Mouse (Mus musculus): Measurements from ENCODE around the gene Olfr642. TPM values are rescaled to one million over a fixed set of nuclear protein-coding genes. Genes with fewer than 3 reads are reported as not detected.

Olfr642 gene
- not detected in 2 replicates for polyA plus RNA-seq (2014; fragmentation: Nextera tagmentation; extraction: Ambion mirVana)

GRCm38 (mm10) chr7:104052566-104052965 lies at the start of gene Olfr642:
Gene Olfr642, minus strand, starts transcription at chr7:104052666.
- no peak within 1 kb of the TSS for H3K27ac ChIP-seq (replicated peaks in 1 of 2; ENCODE audit: control insufficient read depth in 1 of 2, insufficient read depth in 1 of 2, low read depth in 2 of 2, low read length in 2 of 2)
- H3K4me1 ChIP-seq (ENCODE audit: control insufficient read depth in 2 of 2, insufficient read depth in 2 of 2, low read length in 2 of 2), result no peaks in the 10 kb centered on the region
- H3K4me2 ChIP-seq (ENCODE audit: low read length), result no peak within 1 kb of the TSS
- no peak within 1 kb of the TSS for H3K4me3 ChIP-seq (ENCODE audit: control insufficient read depth in 1 of 2, insufficient read depth in 1 of 2, low read depth in 1 of 2, low read length in 2 of 2)
- no peak for ATAC-seq (ENCODE audit: insufficient number of reproducible peaks, insufficient read depth, low FRiP score, low read depth)
- WGBS, result 59% methylated on average over 1 of the region's 1 CpGs
- H3K27me3 ChIP-seq (ENCODE audit: control insufficient read depth, insufficient read depth, low read length), result no peaks in the 10 kb centered on the region
- no peaks in the 10 kb centered on the region for H3K36me3 ChIP-seq (ENCODE audit: control insufficient read depth, insufficient read depth, low read length)
- no peak within 1 kb of the TSS for H3K9ac ChIP-seq (ENCODE audit: low read length)
- no peaks in the 10 kb centered on the region for H3K9me3 ChIP-seq (ENCODE audit: control insufficient read depth, low read length)

DNA sequence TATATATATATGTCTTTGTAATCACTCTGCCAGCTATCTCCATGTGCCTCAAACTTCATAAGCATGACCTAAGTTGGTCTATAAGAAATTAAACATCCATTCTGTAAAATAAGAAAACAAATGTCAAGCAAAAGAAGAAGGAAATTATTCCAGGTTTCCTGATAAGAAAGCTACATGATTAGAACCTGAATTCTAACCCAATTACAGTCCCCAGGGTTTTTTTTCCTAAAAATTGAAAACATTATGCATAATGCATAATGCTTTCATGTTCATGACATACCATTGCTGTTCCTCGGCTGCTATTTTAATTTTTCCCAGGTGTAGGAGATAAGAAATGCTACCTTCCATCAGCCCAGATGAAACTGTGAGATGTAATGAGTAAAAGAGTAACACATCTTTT lies 32.9 kb upstream of the Olfr642 start, which contains the start of gene Olfr645:
Olfr645 (minus strand) TSS at position 101 of the 400 bp plus-strand sequence.
- Histone ChIP-seq H3K36me3 (ENCODE audit: control insufficient read depth, insufficient read depth, low read length) (no peaks in the 10 kb centered on the region), H3K27ac (replicated peaks in 1 of 2; ENCODE audit: control insufficient read depth in 1 of 2, insufficient read depth in 1 of 2, low read depth in 2 of 2, low read length in 2 of 2) (no peak within 1 kb of the TSS), H3K4me2 (ENCODE audit: low read length) (no peak within 1 kb of the TSS), H3K9ac (ENCODE audit: low read length) (no peak within 1 kb of the TSS), H3K4me1 (ENCODE audit: control insufficient read depth in 2 of 2, insufficient read depth in 2 of 2, low read length in 2 of 2) (no peaks in the 10 kb centered on the region), H3K9me3 (ENCODE audit: control insufficient read depth, low read length) (0 out of 2 replicates have a peak, but pooled peaks cover 3% of the 10 kb centered on the region), H3K27me3 (ENCODE audit: control insufficient read depth, insufficient read depth, low read length) (no peaks in the 10 kb centered on the region), H3K4me3 (ENCODE audit: control insufficient read depth in 1 of 2, insufficient read depth in 1 of 2, low read depth in 1 of 2, low read length in 2 of 2) (no peak within 1 kb of the TSS)
- no peak for ATAC-seq (ENCODE audit: insufficient number of reproducible peaks, insufficient read depth, low FRiP score, low read depth)
- 57% methylated on average over 1 of the region's 1 CpGs for WGBS

- no peak within 1 kb of the TSS for H3K27ac ChIP-seq (replicated peaks in 1 of 2; ENCODE audit: control insufficient read depth in 1 of 2, insufficient read depth in 1 of 2, low read depth in 2 of 2, low read length in 2 of 2)
Measured at GRCm38 (mm10) chr7:104071769-104072168, 19.3 kb upstream of the Olfr642 start, which contains the start of gene Olfr644. Gene Olfr644, minus strand, starts transcription at chr7:104071869.

GRCm38 (mm10) chr7:104061345-104061744 lies 8.9 kb upstream of the Olfr642 start, which contains the start of gene 4930516K23Rik:
Gene 4930516K23Rik, minus strand, starts transcription at chr7:104061445.
- no peaks in the 10 kb centered on the region for H3K27me3 ChIP-seq (ENCODE audit: control insufficient read depth, insufficient read depth, low read length)
- H3K9me3 ChIP-seq (ENCODE audit: control insufficient read depth, low read length), result no peaks in the 10 kb centered on the region
- H3K9ac ChIP-seq (ENCODE audit: low read length), result no peak within 1 kb of the TSS
- no peak within 1 kb of the TSS for H3K4me2 ChIP-seq (ENCODE audit: low read length)
- H3K4me1 ChIP-seq (ENCODE audit: control insufficient read depth in 2 of 2, insufficient read depth in 2 of 2, low read length in 2 of 2), result no peaks in the 10 kb centered on the region
- WGBS, result 42% methylated on average over 2 of the region's 2 CpGs
- no peak within 1 kb of the TSS for H3K4me3 ChIP-seq (ENCODE audit: control insufficient read depth in 1 of 2, insufficient read depth in 1 of 2, low read depth in 1 of 2, low read length in 2 of 2)
- no peak within 1 kb of the TSS for H3K27ac ChIP-seq (replicated peaks in 1 of 2; ENCODE audit: control insufficient read depth in 1 of 2, insufficient read depth in 1 of 2, low read depth in 2 of 2, low read length in 2 of 2)
- ATAC-seq (ENCODE audit: insufficient number of reproducible peaks, insufficient read depth, low FRiP score, low read depth), result no peak
- no peaks in the 10 kb centered on the region for H3K36me3 ChIP-seq (ENCODE audit: control insufficient read depth, insufficient read depth, low read length)

More at GRCm38 (mm10) chr7:104071769-104072168, 19.3 kb upstream of the Olfr642 start, which contains the start of gene Olfr644:
- WGBS, result 55% methylated on average over 2 of the region's 2 CpGs
- H3K4me2 ChIP-seq (ENCODE audit: low read length), result no peak within 1 kb of the TSS
- ATAC-seq (ENCODE audit: insufficient number of reproducible peaks, insufficient read depth, low FRiP score, low read depth), result no peak
- no peaks in the 10 kb centered on the region for H3K36me3 ChIP-seq (ENCODE audit: control insufficient read depth, insufficient read depth, low read length)
- no peak within 1 kb of the TSS for H3K9ac ChIP-seq (ENCODE audit: low read length)
- H3K27me3 ChIP-seq (ENCODE audit: control insufficient read depth, insufficient read depth, low read length), result no peaks in the 10 kb centered on the region
- H3K4me1 ChIP-seq (ENCODE audit: control insufficient read depth in 2 of 2, insufficient read depth in 2 of 2, low read length in 2 of 2), result no peaks in the 10 kb centered on the region
- no peak within 1 kb of the TSS for H3K4me3 ChIP-seq (ENCODE audit: control insufficient read depth in 1 of 2, insufficient read depth in 1 of 2, low read depth in 1 of 2, low read length in 2 of 2)
- no peaks in the 10 kb centered on the region for H3K9me3 ChIP-seq (ENCODE audit: control insufficient read depth, low read length)

DNA sequence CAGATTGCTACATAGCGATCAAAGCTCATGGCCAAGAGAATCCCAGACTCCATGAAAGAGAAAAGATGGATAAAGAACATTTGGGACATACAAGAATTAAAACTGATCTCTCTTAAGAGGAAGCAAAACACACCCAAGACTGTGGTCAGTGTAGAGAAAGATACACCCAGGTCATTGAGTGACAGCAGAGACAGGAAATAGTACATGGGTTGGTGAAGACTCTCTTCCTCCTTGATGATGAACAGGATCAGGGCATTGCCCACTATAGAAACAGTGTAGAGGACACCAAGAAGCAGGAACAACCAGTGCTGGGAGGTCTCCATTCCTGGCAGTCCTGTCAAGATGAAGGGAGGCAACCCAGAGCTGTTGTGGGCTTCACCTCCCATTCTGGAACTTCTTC lies 6.7 kb upstream of the Olfr642 start:
- Histone ChIP-seq H3K4me3 (ENCODE audit: control insufficient read depth in 1 of 2, insufficient read depth in 1 of 2, low read depth in 1 of 2, low read length in 2 of 2) (no peak overlapping the region), H3K36me3 (ENCODE audit: control insufficient read depth, insufficient read depth, low read length) (no peaks in the 10 kb centered on the region), H3K4me1 (ENCODE audit: control insufficient read depth in 2 of 2, insufficient read depth in 2 of 2, low read length in 2 of 2) (no peaks in the 10 kb centered on the region), H3K9me3 (ENCODE audit: control insufficient read depth, low read length) (no peaks in the 10 kb centered on the region), H3K27me3 (ENCODE audit: control insufficient read depth, insufficient read depth, low read length) (no peaks in the 10 kb centered on the region), H3K9ac (ENCODE audit: low read length) (no peak overlapping the region), H3K4me2 (ENCODE audit: low read length) (no peak overlapping the region), H3K27ac (replicated peaks in 1 of 2; ENCODE audit: control insufficient read depth in 1 of 2, insufficient read depth in 1 of 2, low read depth in 2 of 2, low read length in 2 of 2) (no peak overlapping the region)
- WGBS, result 73% methylated on average over 1 of the region's 1 CpGs
- no peak for ATAC-seq (ENCODE audit: insufficient number of reproducible peaks, insufficient read depth, low FRiP score, low read depth)

DNA sequence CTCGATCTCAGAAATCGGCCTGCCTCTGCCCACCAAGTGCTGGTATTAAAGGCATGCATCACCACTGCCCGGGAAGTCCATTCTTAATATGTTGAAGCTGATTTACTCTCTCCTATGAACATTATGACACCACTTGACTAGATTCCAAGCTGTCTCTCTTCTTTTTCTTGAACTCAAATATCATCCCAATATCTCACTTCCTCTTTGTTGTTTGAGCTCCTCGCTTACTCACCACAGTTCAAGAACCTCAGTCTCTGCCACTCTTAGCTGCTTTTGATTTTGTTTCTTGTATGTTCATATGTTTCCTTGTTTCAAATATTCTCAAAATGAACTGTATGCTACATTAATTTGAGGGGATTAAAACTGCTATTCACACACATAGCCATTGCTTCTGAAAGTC lies 1.7 kb downstream of the Olfr642 start:
- H3K9ac ChIP-seq (ENCODE audit: low read length), result no peak overlapping the region
- H3K4me3 ChIP-seq (ENCODE audit: control insufficient read depth in 1 of 2, insufficient read depth in 1 of 2, low read depth in 1 of 2, low read length in 2 of 2), result no peak overlapping the region
- H3K4me1 ChIP-seq (ENCODE audit: control insufficient read depth in 2 of 2, insufficient read depth in 2 of 2, low read length in 2 of 2), result no peaks in the 10 kb centered on the region
- H3K36me3 ChIP-seq (ENCODE audit: control insufficient read depth, insufficient read depth, low read length), result no peaks in the 10 kb centered on the region
- no peaks in the 10 kb centered on the region for H3K27me3 ChIP-seq (ENCODE audit: control insufficient read depth, insufficient read depth, low read length)
- H3K9me3 ChIP-seq (ENCODE audit: control insufficient read depth, low read length), result no peaks in the 10 kb centered on the region
- no peak overlapping the region for H3K4me2 ChIP-seq (ENCODE audit: low read length)
- no peak overlapping the region for H3K27ac ChIP-seq (replicated peaks in 1 of 2; ENCODE audit: control insufficient read depth in 1 of 2, insufficient read depth in 1 of 2, low read depth in 2 of 2, low read length in 2 of 2)
- WGBS, result 82% methylated on average over 4 of the region's 4 CpGs
- ATAC-seq (ENCODE audit: insufficient number of reproducible peaks, insufficient read depth, low FRiP score, low read depth), result no peak

- no peak for ATAC-seq (ENCODE audit: insufficient number of reproducible peaks, insufficient read depth, low FRiP score, low read depth)
- Histone ChIP-seq H3K4me3 (ENCODE audit: control insufficient read depth in 1 of 2, insufficient read depth in 1 of 2, low read depth in 1 of 2, low read length in 2 of 2) (no peak within 1 kb of the TSS), H3K27me3 (ENCODE audit: control insufficient read depth, insufficient read depth, low read length) (no peaks in the 10 kb centered on the region), H3K9me3 (ENCODE audit: control insufficient read depth, low read length) (no peaks in the 10 kb centered on the region), H3K4me1 (ENCODE audit: control insufficient read depth in 2 of 2, insufficient read depth in 2 of 2, low read length in 2 of 2) (no peaks in the 10 kb centered on the region), H3K4me2 (ENCODE audit: low read length) (no peak within 1 kb of the TSS), H3K27ac (replicated peaks in 1 of 2; ENCODE audit: control insufficient read depth in 1 of 2, insufficient read depth in 1 of 2, low read depth in 2 of 2, low read length in 2 of 2) (no peak within 1 kb of the TSS), H3K9ac (ENCODE audit: low read length) (no peak within 1 kb of the TSS), H3K36me3 (ENCODE audit: control insufficient read depth, insufficient read depth, low read length) (no peaks in the 10 kb centered on the region)
- WGBS, result 60% methylated on average over 1 of the region's 1 CpGs
Measured at GRCm38 (mm10) chr7:104035145-104035544, 17.3 kb downstream of the Olfr642 start, which contains the start of gene Olfr641. Gene Olfr641, plus strand, starts transcription at chr7:104035445.

GRCm38 (mm10) chr7:104026978-104027377 lies 25.5 kb downstream of the Olfr642 start:
- Histone ChIP-seq H3K27ac (replicated peaks in 1 of 2; ENCODE audit: control insufficient read depth in 1 of 2, insufficient read depth in 1 of 2, low read depth in 2 of 2, low read length in 2 of 2) (no peak overlapping the region), H3K4me2 (ENCODE audit: low read length) (no peak overlapping the region), H3K36me3 (ENCODE audit: control insufficient read depth, insufficient read depth, low read length) (no peaks in the 10 kb centered on the region), H3K9me3 (ENCODE audit: control insufficient read depth, low read length) (no peaks in the 10 kb centered on the region), H3K27me3 (ENCODE audit: control insufficient read depth, insufficient read depth, low read length) (no peaks in the 10 kb centered on the region), H3K4me3 (ENCODE audit: control insufficient read depth in 1 of 2, insufficient read depth in 1 of 2, low read depth in 1 of 2, low read length in 2 of 2) (no peak overlapping the region), H3K4me1 (ENCODE audit: control insufficient read depth in 2 of 2, insufficient read depth in 2 of 2, low read length in 2 of 2) (no peaks in the 10 kb centered on the region), H3K9ac (ENCODE audit: low read length) (no peak overlapping the region)
- 75% methylated on average over 3 of the region's 3 CpGs for WGBS
- no peak for ATAC-seq (ENCODE audit: insufficient number of reproducible peaks, insufficient read depth, low FRiP score, low read depth)
